Mouse (Mus musculus) Muller cell, postnatal 12 days (primary cell): Measurements from ENCODE around the gene Tpo.

ENCODE experiments used
- DNase-seq: peaks from one replicate; pipeline ENCODE4 v3.0.0-alpha.2; 2015; ENCODE audit errors: inconsistent ontology term

Tpo gene

DNA sequence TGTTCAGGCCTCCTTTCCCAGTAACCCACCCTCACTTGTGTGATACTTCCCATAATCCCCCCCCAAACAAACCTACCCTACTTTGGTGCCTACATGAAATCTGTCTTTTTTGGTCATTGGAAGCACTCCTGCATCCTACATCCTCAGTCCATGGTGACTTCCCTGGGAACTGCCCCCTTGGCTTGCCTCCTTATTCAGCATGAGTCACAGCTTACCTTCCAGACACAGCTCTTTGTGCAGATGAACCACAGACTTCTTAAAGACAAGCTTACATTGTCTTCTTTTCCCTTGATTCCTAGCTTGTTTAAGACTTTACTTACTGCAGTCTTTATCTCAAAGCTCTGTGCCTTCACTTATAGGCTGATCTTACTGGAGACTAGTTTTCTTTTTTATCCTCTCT is 112.0 kb downstream of the Tpo start:
- peak; percentile 58 for DNase-seq

DNA sequence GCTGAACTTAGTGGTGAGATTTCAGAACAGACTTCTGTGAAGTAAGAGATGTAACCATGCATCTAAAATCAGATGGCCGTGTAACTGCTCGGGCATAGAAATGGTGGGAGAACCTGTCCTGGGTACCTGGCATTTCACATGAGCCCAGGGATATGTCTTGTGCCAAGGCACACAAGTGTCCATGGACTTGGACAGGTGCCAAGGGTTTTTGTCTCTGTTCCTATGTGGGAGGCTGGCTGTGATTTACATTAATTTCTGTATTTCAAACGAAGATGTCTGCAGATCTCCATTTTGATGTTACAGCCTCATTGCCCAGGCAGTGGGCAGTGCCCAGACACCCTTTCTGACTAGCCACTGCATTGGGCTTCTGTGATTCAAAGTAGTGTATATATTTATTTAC is 115.3 kb downstream of the Tpo start:
- no peak for DNase-seq

DNA sequence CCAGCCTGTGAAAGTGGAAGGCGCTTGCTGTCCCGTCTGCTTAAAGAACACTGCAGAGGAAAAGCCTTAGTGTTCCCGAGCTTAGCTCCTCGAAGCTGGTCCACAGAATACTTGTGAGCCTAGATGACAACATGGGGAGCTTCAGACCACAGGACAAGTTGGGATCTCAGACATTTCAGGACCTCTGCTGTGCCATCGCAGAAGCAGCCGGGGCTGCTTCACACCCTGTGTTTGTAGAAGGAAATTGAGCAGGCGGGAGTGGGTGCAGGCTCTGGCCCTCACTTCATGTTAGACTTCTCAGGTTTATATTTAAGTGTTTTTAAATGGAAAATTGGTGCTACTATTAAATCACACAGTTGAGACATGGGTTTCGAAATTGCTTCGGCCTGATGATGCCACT is 116.9 kb downstream of the Tpo start:
- no peak for DNase-seq

DNA sequence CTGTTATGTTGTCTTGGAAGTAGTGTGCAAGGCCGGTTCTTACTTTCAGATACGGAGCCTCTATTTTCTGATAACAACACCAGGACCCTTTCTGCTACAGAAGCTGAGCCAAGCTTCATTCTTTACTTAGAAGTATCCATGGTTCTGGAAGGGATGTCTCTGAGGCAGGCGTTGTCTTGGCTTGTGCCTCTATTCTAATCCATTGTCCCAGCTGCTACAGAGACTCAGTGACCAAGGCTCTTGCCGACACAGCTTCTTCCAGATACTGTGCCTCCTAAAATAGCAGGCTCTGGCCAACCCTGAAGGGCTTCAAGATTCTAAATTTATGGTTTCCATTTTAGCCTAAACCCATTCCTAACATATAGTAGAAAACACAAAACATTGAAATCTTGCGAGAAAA is 123.7 kb downstream of the Tpo start:
- DNase-seq = no peak

DNA sequence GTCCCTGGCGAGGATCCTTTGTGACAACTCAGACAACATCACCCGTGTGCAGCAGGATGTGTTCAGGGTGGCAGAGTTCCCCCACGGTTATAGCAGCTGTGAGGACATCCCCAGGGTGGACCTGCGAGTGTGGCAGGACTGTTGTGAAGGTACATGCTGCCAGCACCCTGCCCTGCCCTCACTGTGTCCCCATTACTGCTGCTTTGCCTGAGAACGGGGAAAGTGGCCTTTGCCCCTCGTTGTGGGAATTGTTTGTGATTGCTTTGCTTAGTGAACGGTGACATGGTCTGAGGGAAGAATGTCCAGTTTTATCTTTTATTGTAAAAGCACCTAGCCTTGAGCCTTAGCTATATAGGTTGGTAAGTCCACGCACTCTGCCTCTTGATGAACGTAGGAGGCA is 125.8 kb downstream of the Tpo start:
- DNase-seq = no peak
